Mouse (Mus musculus): ENCODE results near the gene Gm28729. TPM values are rescaled to one million over a fixed set of nuclear protein-coding genes. Genes with fewer than 3 reads are reported as not detected.

Gm28729 gene
- polyA plus RNA-seq, 2 experiments, result 0.02 TPM; not detected in 1

DNA sequence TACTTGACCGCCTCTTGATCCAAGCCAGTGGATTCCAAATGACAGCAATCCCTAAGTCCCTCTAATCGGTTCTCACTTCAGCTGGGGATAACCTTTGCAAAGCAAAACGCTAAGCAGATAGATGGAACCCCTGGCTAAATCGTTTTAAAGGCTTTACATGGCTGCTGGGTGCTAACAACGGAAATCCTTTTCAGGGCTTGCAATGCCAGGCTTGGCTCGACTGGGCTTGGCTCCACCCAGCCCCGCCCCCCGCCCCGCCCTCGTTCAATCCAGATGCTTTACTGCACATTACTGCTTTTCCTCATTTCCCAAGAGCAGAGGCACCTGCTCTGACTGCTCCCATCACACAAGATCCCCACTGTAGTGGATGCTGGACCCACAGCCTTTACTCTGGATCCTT, 83.0 kb downstream of the Gm28729 start:
- no peaks in the 10 kb centered on the region for H3K9me3 ChIP-seq (ENCODE audit: control insufficient read depth, low read length)
- WGBS (ENCODE audit: insufficient replicate concordance), result 13% methylated on average over 10 of the region's 10 CpGs
- H3K4me1 ChIP-seq (replicated peaks; ENCODE audit: control insufficient read depth in 2 of 2, insufficient read depth in 2 of 2, low read length in 1 of 2), result peaks cover 0 to 7% of the 10 kb centered on the region in 2 experiments; a peak in 1 of 4 replicates
- no peak for DNase-seq (ENCODE audit: low read depth in 3 of 3, low spot score in 3 of 3)
- TF ChIP-seq EP300 (IDR thresholded peaks at IDR 0.05; ENCODE audit: low read depth) (no peak), CTCF (IDR thresholded peaks at IDR 0.05; ENCODE audit: low read depth) (no peak)
- ATAC-seq (ENCODE audit: insufficient read depth), result no peak
- peaks cover 9% of the 10 kb centered on the region for H3K27me3 ChIP-seq (ENCODE audit: control insufficient read depth, insufficient read depth, low read length)
- H3K4me3 ChIP-seq (ENCODE audit: insufficient read depth in 1 of 2, low read depth in 2 of 2, low read length in 2 of 2), result no peak overlapping the region
- H3K27ac ChIP-seq, result no peak overlapping the region
- no peaks in the 10 kb centered on the region for H3K36me3 ChIP-seq (replicated peaks; ENCODE audit: control insufficient read depth, insufficient read depth, low read depth)
- no peak overlapping the region for H3K4me2 ChIP-seq (ENCODE audit: low read depth)
- no peak overlapping the region for H3K9ac ChIP-seq (replicated peaks)

- Histone ChIP-seq H3K4me1 (replicated peaks; ENCODE audit: control insufficient read depth in 2 of 2, insufficient read depth in 2 of 2, low read length in 1 of 2) (peaks cover 0 to 9% of the 10 kb centered on the region in 2 experiments; a peak in 1 of 4 replicates), H3K36me3 (replicated peaks; ENCODE audit: control insufficient read depth, insufficient read depth, low read depth) (no peaks in the 10 kb centered on the region), H3K9ac (replicated peaks) (no peak overlapping the region), H3K27ac (no peak overlapping the region), H3K9me3 (ENCODE audit: control insufficient read depth, low read length) (no peaks in the 10 kb centered on the region), H3K27me3 (ENCODE audit: control insufficient read depth, insufficient read depth, low read length) (peaks cover 12% of the 10 kb centered on the region), H3K4me3 (ENCODE audit: insufficient read depth in 1 of 2, low read depth in 2 of 2, low read length in 2 of 2) (peak overlapping the region in 1 of 2 experiments; percentile 45; a peak in 2 of 4 replicates), H3K4me2 (ENCODE audit: low read depth) (peak overlapping the region; percentile 57)
- ATAC-seq (ENCODE audit: insufficient read depth) (no peak; the same call in 1 of the 2 replicates), DNase-seq (ENCODE audit: low read depth in 3 of 3, low spot score in 3 of 3) (no peak)
- no peak for TF ChIP-seq EP300 (IDR thresholded peaks at IDR 0.05; ENCODE audit: low read depth)
- TF ChIP-seq CTCF (IDR thresholded peaks at IDR 0.05; ENCODE audit: low read depth), result no peak
- WGBS (ENCODE audit: insufficient replicate concordance), result 3% methylated on average over 8 of the region's 8 CpGs
Measured at GRCm38 (mm10) chr9:96438334-96438871, 86.7 kb downstream of the Gm28729 start.

DNA sequence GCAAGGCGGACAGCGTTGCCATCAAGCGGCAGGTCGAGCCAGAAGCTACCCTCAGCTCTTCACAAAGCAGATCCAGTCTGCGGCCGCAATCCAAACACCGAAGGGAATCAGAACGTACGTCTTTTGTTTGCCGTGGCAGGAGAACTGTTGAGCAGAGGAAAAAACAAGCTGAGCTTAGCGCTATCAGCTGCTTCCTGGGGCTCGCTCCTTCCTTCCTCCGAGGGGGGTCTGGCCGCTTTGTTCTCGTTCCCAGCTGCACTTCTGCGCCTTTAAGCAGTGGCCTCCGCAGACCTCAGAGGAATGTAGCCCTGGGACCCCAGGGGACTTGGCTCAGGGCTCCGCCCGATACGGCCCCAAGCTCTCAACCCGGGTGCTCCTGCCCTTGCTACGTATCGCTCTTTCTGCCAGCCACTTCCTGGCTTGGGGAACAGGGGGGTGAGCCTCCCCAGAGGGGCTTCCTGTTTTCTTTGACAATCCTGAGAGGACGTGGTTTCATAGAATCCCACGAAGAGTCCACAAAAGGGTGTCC, 87.2 kb downstream of the Gm28729 start:
- Histone ChIP-seq H3K27me3 (ENCODE audit: control insufficient read depth, insufficient read depth, low read length) (peaks cover 12% of the 10 kb centered on the region), H3K36me3 (replicated peaks; ENCODE audit: control insufficient read depth, insufficient read depth, low read depth) (no peaks in the 10 kb centered on the region), H3K9me3 (ENCODE audit: control insufficient read depth, low read length) (no peaks in the 10 kb centered on the region), H3K4me3 (ENCODE audit: insufficient read depth in 1 of 2, low read depth in 2 of 2, low read length in 2 of 2) (peak overlapping the region; percentile 32 to 45), H3K4me1 (replicated peaks; ENCODE audit: control insufficient read depth in 2 of 2, insufficient read depth in 2 of 2, low read length in 1 of 2) (peaks cover 0 to 9% of the 10 kb centered on the region in 2 experiments; a peak in 1 of 4 replicates), H3K4me2 (ENCODE audit: low read depth) (peak overlapping the region; percentile 57), H3K9ac (replicated peaks) (peak overlapping the region; percentile 6; the same call in 1 of the 2 replicates), H3K27ac (no peak overlapping the region)
- DNase-seq (ENCODE audit: low read depth in 3 of 3, low spot score in 3 of 3) (peak in 1 of 3 experiments; percentile 13), ATAC-seq (ENCODE audit: insufficient read depth) (peak; percentile 73)
- under 1% methylated on average over 25 of the region's 25 CpGs for WGBS (ENCODE audit: insufficient replicate concordance)
- TF ChIP-seq EP300 (IDR thresholded peaks at IDR 0.05; ENCODE audit: low read depth), result no peak
- no peak for TF ChIP-seq CTCF (IDR thresholded peaks at IDR 0.05; ENCODE audit: low read depth)

- TF ChIP-seq CTCF (IDR thresholded peaks at IDR 0.05; ENCODE audit: low read depth) (no peak), EP300 (IDR thresholded peaks at IDR 0.05; ENCODE audit: low read depth) (no peak)
- DNase-seq (ENCODE audit: low read depth in 3 of 3, low spot score in 3 of 3) (no peak), ATAC-seq (ENCODE audit: insufficient read depth) (0 out of 2 replicates have a peak, but pooled peaks have one; percentile 24)
- Histone ChIP-seq H3K9me3 (ENCODE audit: control insufficient read depth, low read length) (no peaks in the 10 kb centered on the region), H3K4me1 (replicated peaks; ENCODE audit: control insufficient read depth in 2 of 2, insufficient read depth in 2 of 2, low read length in 1 of 2) (peaks cover 0 to 9% of the 10 kb centered on the region in 2 experiments; a peak in 1 of 4 replicates), H3K4me3 (ENCODE audit: insufficient read depth in 1 of 2, low read depth in 2 of 2, low read length in 2 of 2) (peak overlapping the region; percentile 32 to 45), H3K27me3 (ENCODE audit: control insufficient read depth, insufficient read depth, low read length) (peaks cover 12% of the 10 kb centered on the region), H3K4me2 (ENCODE audit: low read depth) (peak overlapping the region; percentile 57), H3K27ac (no peak overlapping the region), H3K9ac (replicated peaks) (no peak overlapping the region), H3K36me3 (replicated peaks; ENCODE audit: control insufficient read depth, insufficient read depth, low read depth) (no peaks in the 10 kb centered on the region)
- WGBS (ENCODE audit: insufficient replicate concordance), result 19% methylated on average over 28 of the region's 28 CpGs
Measured at GRCm38 (mm10) chr9:96436901-96437804, 87.9 kb downstream of the Gm28729 start.

Other genes with a start within 250 kb of the Gm28729 start
- 15.9 and 29.3 TPM in 2 replicates for gene Atp1b3, start 160.8 kb downstream of the Gm28729 start, polyA plus RNA-seq (2012; rRNA removed)
- 60.6 and 64.8 TPM in 2 replicates for gene Atp1b3, start 160.8 kb downstream of the Gm28729 start, polyA plus RNA-seq (2014; fragmentation: Nextera tagmentation; extraction: Ambion mirVana)
- gene Rnf7, start 46.6 kb downstream of the Gm28729 start, polyA plus RNA-seq (2012; rRNA removed), result 64.2 and 110 TPM in 2 replicates
- gene Rnf7, start 46.6 kb downstream of the Gm28729 start, polyA plus RNA-seq (2014; fragmentation: Nextera tagmentation; extraction: Ambion mirVana), result 78.6 and 82.3 TPM in 2 replicates
- 0.63 and 0.84 TPM in 2 replicates for gene Rasa2, start 106.4 kb upstream of the Gm28729 start, polyA plus RNA-seq (2012; rRNA removed)
- gene Rasa2, start 106.4 kb upstream of the Gm28729 start, polyA plus RNA-seq (2014; fragmentation: Nextera tagmentation; extraction: Ambion mirVana), result 1.3 and 2.3 TPM in 2 replicates
- gene Zbtb38, start 227.6 kb upstream of the Gm28729 start, polyA plus RNA-seq (2012; rRNA removed), result 0.65 and 0.68 TPM in 2 replicates
- gene Zbtb38, start 227.6 kb upstream of the Gm28729 start, polyA plus RNA-seq (2014; fragmentation: Nextera tagmentation; extraction: Ambion mirVana), result 4.5 and 5.4 TPM in 2 replicates